Mouse (Mus musculus): ENCODE measurements around the gene Psmc5. TPM values are rescaled to one million over a fixed set of nuclear protein-coding genes. Genes with fewer than 3 reads are reported as not detected.

Psmc5 gene
- polyA plus RNA-seq, 2 experiments = 107 to 123 TPM

DNA sequence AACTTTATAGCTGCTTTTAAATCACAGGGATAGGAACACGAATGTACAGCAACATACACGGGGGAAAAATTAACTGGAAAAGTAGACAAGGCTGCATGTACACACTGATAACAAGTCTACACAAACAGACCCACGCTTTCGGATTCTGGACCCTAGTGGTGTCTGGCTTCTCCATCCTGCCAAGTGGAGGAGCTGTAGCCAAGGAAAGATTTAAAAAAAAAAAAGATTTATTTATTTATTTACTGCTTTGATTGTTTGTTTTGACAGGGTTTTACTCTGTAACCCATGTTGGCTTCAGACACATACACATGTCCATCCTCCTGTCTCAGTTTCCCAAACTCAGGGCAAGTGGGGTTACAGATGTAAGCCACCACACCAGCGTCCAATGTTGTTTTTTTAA, 51.5 kb downstream of the Psmc5 start:
- DNase-seq (ENCODE audit: low read depth in 3 of 3, low spot score in 3 of 3) = no peak
- no peak overlapping the region for H3K27ac ChIP-seq
- 51% methylated on average over 5 of the region's 5 CpGs for WGBS (ENCODE audit: insufficient replicate concordance)

DNA sequence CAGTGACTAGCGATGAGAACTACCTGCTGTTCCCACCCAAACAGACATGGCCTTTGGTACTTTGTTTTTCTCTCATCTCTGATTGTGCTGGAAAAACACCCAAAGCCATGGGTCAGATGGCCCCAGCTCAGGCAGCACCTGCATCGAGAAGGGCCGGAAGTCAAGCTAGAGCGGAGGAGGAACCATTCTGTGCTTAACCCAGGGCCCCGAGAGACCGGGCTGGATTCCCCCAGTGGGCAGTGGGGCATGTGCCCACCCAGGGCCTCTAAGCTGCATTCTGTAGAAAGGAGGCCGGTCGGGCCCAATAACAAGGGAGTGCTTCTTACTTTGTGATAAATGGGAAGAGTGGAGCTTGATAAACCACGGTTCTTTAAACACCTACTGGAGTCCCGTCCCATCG, 52.2 kb downstream of the Psmc5 start:
- no peak for DNase-seq (ENCODE audit: low read depth in 3 of 3, low spot score in 3 of 3)
- WGBS (ENCODE audit: insufficient replicate concordance) = 68% methylated on average over 11 of the region's 11 CpGs

More for the DNA sequence above, 51.5 kb downstream of the Psmc5 start:
- Histone ChIP-seq H3K9ac (replicated peaks) (no peak overlapping the region), H3K4me1 (replicated peaks; ENCODE audit: control insufficient read depth in 2 of 2, insufficient read depth in 2 of 2, low read length in 1 of 2) (0 out of 4 replicates have a peak, but pooled peaks cover 0 to 2% of the 10 kb centered on the region in 2 experiments), H3K27me3 (ENCODE audit: control insufficient read depth, insufficient read depth, low read length) (no peaks in the 10 kb centered on the region), H3K9me3 (ENCODE audit: control insufficient read depth, low read length) (no peaks in the 10 kb centered on the region), H3K36me3 (replicated peaks; ENCODE audit: control insufficient read depth, insufficient read depth, low read depth) (no peaks in the 10 kb centered on the region), H3K4me3 (ENCODE audit: insufficient read depth in 1 of 2, low read depth in 2 of 2, low read length in 2 of 2) (no peak overlapping the region), H3K4me2 (ENCODE audit: low read depth) (no peak overlapping the region)
- no peak for ATAC-seq (ENCODE audit: insufficient read depth)
- TF ChIP-seq EP300 (IDR thresholded peaks at IDR 0.05; ENCODE audit: low read depth) (no peak), CTCF (IDR thresholded peaks at IDR 0.05; ENCODE audit: low read depth) (no peak)

DNA sequence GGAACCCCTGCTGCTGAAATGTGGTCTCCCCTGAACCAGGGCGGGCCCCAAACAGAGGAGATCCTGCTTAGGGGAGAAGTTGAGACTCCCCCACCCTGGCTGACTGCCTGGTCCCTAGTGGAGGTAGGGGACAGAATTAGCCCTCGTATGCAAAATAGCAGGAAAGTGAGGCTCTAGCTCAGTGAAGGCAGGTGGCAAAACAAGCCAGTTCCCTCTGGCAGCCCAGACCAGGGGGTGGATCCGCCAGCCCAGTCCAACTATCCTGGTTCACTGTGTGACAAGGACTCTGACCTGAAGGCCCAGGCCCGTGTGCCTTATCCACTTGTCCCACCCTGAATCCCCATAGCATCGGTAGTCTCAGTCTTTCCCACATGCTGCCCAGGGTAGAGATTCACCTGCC, 54.2 kb downstream of the Psmc5 start:
- Histone ChIP-seq H3K9ac (replicated peaks) (no peak overlapping the region), H3K27ac (no peak overlapping the region), H3K4me3 (ENCODE audit: insufficient read depth in 1 of 2, low read depth in 2 of 2, low read length in 2 of 2) (no peak overlapping the region), H3K4me1 (replicated peaks; ENCODE audit: control insufficient read depth in 2 of 2, insufficient read depth in 2 of 2, low read length in 1 of 2) (0 out of 4 replicates have a peak, but pooled peaks cover 0 to 2% of the 10 kb centered on the region in 2 experiments), H3K36me3 (replicated peaks; ENCODE audit: control insufficient read depth, insufficient read depth, low read depth) (no peaks in the 10 kb centered on the region), H3K9me3 (ENCODE audit: control insufficient read depth, low read length) (no peaks in the 10 kb centered on the region), H3K4me2 (ENCODE audit: low read depth) (no peak overlapping the region), H3K27me3 (ENCODE audit: control insufficient read depth, insufficient read depth, low read length) (no peaks in the 10 kb centered on the region)
- ATAC-seq (ENCODE audit: insufficient read depth) = no peak
- WGBS (ENCODE audit: insufficient replicate concordance) = 56% methylated on average over 5 of the region's 5 CpGs
- DNase-seq (ENCODE audit: low read depth in 3 of 3, low spot score in 3 of 3) = no peak
- TF ChIP-seq CTCF (IDR thresholded peaks at IDR 0.05; ENCODE audit: low read depth) = no peak
- no peak for TF ChIP-seq EP300 (IDR thresholded peaks at IDR 0.05; ENCODE audit: low read depth)

More for the DNA sequence above, 52.2 kb downstream of the Psmc5 start:
- Histone ChIP-seq H3K27me3 (ENCODE audit: control insufficient read depth, insufficient read depth, low read length) (no peaks in the 10 kb centered on the region), H3K9ac (replicated peaks) (no peak overlapping the region), H3K4me2 (ENCODE audit: low read depth) (no peak overlapping the region), H3K36me3 (replicated peaks; ENCODE audit: control insufficient read depth, insufficient read depth, low read depth) (no peaks in the 10 kb centered on the region), H3K9me3 (ENCODE audit: control insufficient read depth, low read length) (no peaks in the 10 kb centered on the region), H3K4me3 (ENCODE audit: insufficient read depth in 1 of 2, low read depth in 2 of 2, low read length in 2 of 2) (no peak overlapping the region), H3K4me1 (replicated peaks; ENCODE audit: control insufficient read depth in 2 of 2, insufficient read depth in 2 of 2, low read length in 1 of 2) (0 out of 4 replicates have a peak, but pooled peaks cover 0 to 2% of the 10 kb centered on the region in 2 experiments), H3K27ac (no peak overlapping the region)
- TF ChIP-seq EP300 (IDR thresholded peaks at IDR 0.05; ENCODE audit: low read depth) (no peak), CTCF (IDR thresholded peaks at IDR 0.05; ENCODE audit: low read depth) (no peak)
- ATAC-seq (ENCODE audit: insufficient read depth) = no peak

Other genes with a start within 250 kb of the Psmc5 start
- 0.01 TPM in 2 replicates for gene Kcnh6, start 248.0 kb upstream of the Psmc5 start, polyA plus RNA-seq (2012; rRNA removed)
- gene Kcnh6, start 248.0 kb upstream of the Psmc5 start, polyA plus RNA-seq (2014; fragmentation: Nextera tagmentation; extraction: Ambion mirVana) = not detected in 2 replicates
- gene Dcaf7, start 219.3 kb upstream of the Psmc5 start, polyA plus RNA-seq (2012; rRNA removed) = 15.4 and 15.5 TPM in 2 replicates
- 21.6 and 25.9 TPM in 2 replicates for gene Dcaf7, start 219.3 kb upstream of the Psmc5 start, polyA plus RNA-seq (2014; fragmentation: Nextera tagmentation; extraction: Ambion mirVana)
- gene Taco1, start 190.1 kb upstream of the Psmc5 start, polyA plus RNA-seq (2012; rRNA removed) = 7.3 and 10.0 TPM in 2 replicates
- 4.8 and 5.2 TPM in 2 replicates for gene Taco1, start 190.1 kb upstream of the Psmc5 start, polyA plus RNA-seq (2014; fragmentation: Nextera tagmentation; extraction: Ambion mirVana)
- 5.2 and 5.5 TPM in 2 replicates for gene Map3k3, start 171.5 kb upstream of the Psmc5 start, polyA plus RNA-seq (2012; rRNA removed)
- 3.8 and 5.4 TPM in 2 replicates for gene Map3k3, start 171.5 kb upstream of the Psmc5 start, polyA plus RNA-seq (2014; fragmentation: Nextera tagmentation; extraction: Ambion mirVana)
- gene Gm10840, start 95.3 kb upstream of the Psmc5 start, polyA plus RNA-seq (2012; rRNA removed) = not detected in 2 replicates
- gene Gm10840, start 95.3 kb upstream of the Psmc5 start, polyA plus RNA-seq (2014; fragmentation: Nextera tagmentation; extraction: Ambion mirVana) = not detected in 2 replicates
- 17.3 and 26.7 TPM in 2 replicates for gene Limd2, start 95.3 kb upstream of the Psmc5 start, polyA plus RNA-seq (2012; rRNA removed)
- 57.8 and 59.4 TPM in 2 replicates for gene Limd2, start 95.3 kb upstream of the Psmc5 start, polyA plus RNA-seq (2014; fragmentation: Nextera tagmentation; extraction: Ambion mirVana)
- 9.1 and 9.4 TPM in 2 replicates for gene Strada, start 54.0 kb upstream of the Psmc5 start, polyA plus RNA-seq (2012; rRNA removed)
- gene Strada, start 54.0 kb upstream of the Psmc5 start, polyA plus RNA-seq (2014; fragmentation: Nextera tagmentation; extraction: Ambion mirVana) = 6.9 and 8.8 TPM in 2 replicates
- gene Ccdc47, start 39.8 kb upstream of the Psmc5 start, polyA plus RNA-seq (2012; rRNA removed) = 11.6 and 19.0 TPM in 2 replicates
- 27.5 and 29.2 TPM in 2 replicates for gene Ccdc47, start 39.8 kb upstream of the Psmc5 start, polyA plus RNA-seq (2014; fragmentation: Nextera tagmentation; extraction: Ambion mirVana)
- 7.8 and 13.5 TPM in 2 replicates for gene Ddx42, start 39.2 kb upstream of the Psmc5 start, polyA plus RNA-seq (2012; rRNA removed)
- 20.7 and 22.8 TPM in 2 replicates for gene Ddx42, start 39.2 kb upstream of the Psmc5 start, polyA plus RNA-seq (2014; fragmentation: Nextera tagmentation; extraction: Ambion mirVana)
- 15.5 and 25.7 TPM in 2 replicates for gene Ftsj3, start 75 bp upstream of the Psmc5 start, polyA plus RNA-seq (2012; rRNA removed)
- gene Ftsj3, start 75 bp upstream of the Psmc5 start, polyA plus RNA-seq (2014; fragmentation: Nextera tagmentation; extraction: Ambion mirVana) = 36.8 and 40.1 TPM in 2 replicates
- gene Smarcd2, start 16.8 kb downstream of the Psmc5 start, polyA plus RNA-seq (2012; rRNA removed) = 38.8 and 39.1 TPM in 2 replicates
- 23.9 and 29.0 TPM in 2 replicates for gene Smarcd2, start 16.8 kb downstream of the Psmc5 start, polyA plus RNA-seq (2014; fragmentation: Nextera tagmentation; extraction: Ambion mirVana)
- gene Tcam1, start 20.5 kb downstream of the Psmc5 start, polyA plus RNA-seq (2012; rRNA removed) = 0.17 and 0.20 TPM in 2 replicates
- 0.09 and 0.18 TPM in 2 replicates for gene Tcam1, start 20.5 kb downstream of the Psmc5 start, polyA plus RNA-seq (2014; fragmentation: Nextera tagmentation; extraction: Ambion mirVana)
- gene Gh, start 45.7 kb downstream of the Psmc5 start, polyA plus RNA-seq (2012; rRNA removed) = not detected in 2 replicates
- not detected in 2 replicates for gene Gh, start 45.7 kb downstream of the Psmc5 start, polyA plus RNA-seq (2014; fragmentation: Nextera tagmentation; extraction: Ambion mirVana)
- 3.1 and 3.7 TPM in 2 replicates for gene Cd79b, start 58.6 kb downstream of the Psmc5 start, polyA plus RNA-seq (2012; rRNA removed)
- gene Cd79b, start 58.6 kb downstream of the Psmc5 start, polyA plus RNA-seq (2014; fragmentation: Nextera tagmentation; extraction: Ambion mirVana) = 4.5 and 4.9 TPM in 2 replicates
- 0.01 and 0.02 TPM in 2 replicates for gene Scn4a, start 97.1 kb downstream of the Psmc5 start, polyA plus RNA-seq (2012; rRNA removed)
- gene Scn4a, start 97.1 kb downstream of the Psmc5 start, polyA plus RNA-seq (2014; fragmentation: Nextera tagmentation; extraction: Ambion mirVana) = not detected in 2 replicates
- not detected in 2 replicates for gene Prr29, start 109.3 kb downstream of the Psmc5 start, polyA plus RNA-seq (2012; rRNA removed)
- not detected in 2 replicates for gene Prr29, start 109.3 kb downstream of the Psmc5 start, polyA plus RNA-seq (2014; fragmentation: Nextera tagmentation; extraction: Ambion mirVana)
- 9.4 and 13.0 TPM in 2 replicates for gene Icam2, start 131.9 kb downstream of the Psmc5 start, polyA plus RNA-seq (2012; rRNA removed)
- 12.1 and 16.3 TPM in 2 replicates for gene Icam2, start 131.9 kb downstream of the Psmc5 start, polyA plus RNA-seq (2014; fragmentation: Nextera tagmentation; extraction: Ambion mirVana)
- gene Ern1, start 231.7 kb downstream of the Psmc5 start, polyA plus RNA-seq (2012; rRNA removed) = 4.3 and 4.6 TPM in 2 replicates
- gene Ern1, start 231.7 kb downstream of the Psmc5 start, polyA plus RNA-seq (2014; fragmentation: Nextera tagmentation; extraction: Ambion mirVana) = 2.9 and 3.3 TPM in 2 replicates